Mouse (Mus musculus) granulocyte monocyte progenitor cell, adult 5-6 weeks (primary cell): ENCODE results near the gene Ttc25. TPM values are rescaled to one million over a fixed set of nuclear protein-coding genes. Genes with fewer than 3 reads are reported as not detected.

Source experiments
- ATAC-seq: replicated peaks from 2 replicates; pipeline ENCODE4 v1.8.0; 2016; ENCODE audit warnings: mild to moderate bottlenecking, moderate TSS enrichment, inconsistent platforms; ENCODE audit not compliant: poor library complexity, severe bottlenecking
- total RNA-seq, 2 experiments: library from RNA; stranded (forward) in 1 of 2; stranded (reverse) in 1 of 2; fragments of 200-712, 200-1000 nt in 1 of 2; fragments of >200 nt in 1 of 2; fragmentation: Nextera tagmentation in 1 of 2; gene quantifications; 2 replicates each; pipeline ENCODE4 v1.2.3; 2014 to 2017

The Ttc25 gene
- total RNA-seq (2014; fragmentation: Nextera tagmentation) (3.7 TPM in 1 of 2 replicates, not detected in the other), total RNA-seq (2017) (0.31 TPM in 1 of 2 replicates, not detected in the other)

DNA sequence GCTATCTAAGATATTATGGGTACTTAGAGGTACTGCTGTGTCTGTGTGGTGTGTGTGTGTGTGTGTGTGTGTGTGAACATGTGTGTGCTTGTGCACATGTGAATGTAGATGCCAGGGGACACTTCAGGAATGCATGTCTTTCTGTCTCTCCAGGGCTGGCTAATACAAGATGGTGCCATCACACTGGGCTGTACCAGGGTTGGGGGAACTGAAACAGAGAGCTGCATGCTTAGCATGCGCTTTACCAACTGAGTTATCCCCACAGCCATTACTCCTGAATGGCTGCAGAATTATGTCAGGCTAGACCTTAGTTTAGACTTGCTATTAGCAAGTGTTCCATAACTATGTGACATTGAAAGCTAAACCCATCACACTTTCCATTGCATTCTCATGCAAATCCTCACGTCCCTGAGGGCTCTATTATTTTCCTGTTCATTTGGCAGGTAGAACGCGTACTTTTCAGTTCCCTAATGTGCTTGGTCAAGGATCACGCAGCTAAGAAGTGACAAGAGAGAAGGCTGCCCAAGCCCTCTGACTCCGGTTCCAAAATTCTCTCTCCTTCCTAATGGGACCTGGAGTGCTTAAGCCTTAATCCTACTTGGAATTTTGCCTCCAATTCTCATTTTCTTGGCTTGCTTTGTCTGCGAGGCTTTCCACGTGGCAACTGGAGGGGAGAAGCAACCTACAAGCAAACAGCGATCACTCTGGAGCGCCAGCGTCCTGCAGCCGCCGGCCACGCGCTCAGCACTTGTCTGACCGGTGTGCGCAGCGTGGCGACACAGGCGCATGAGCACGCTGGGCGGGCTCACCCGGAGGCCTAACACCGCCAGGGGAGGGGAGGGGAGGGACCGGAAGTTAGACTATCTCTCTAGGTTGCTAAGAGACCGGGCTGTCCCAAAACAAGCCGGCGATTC, at the start of gene Ttc25:
Ttc25 (plus strand) TSS at position 776 of the 914 bp plus-strand sequence.
- peak; percentile 94 for ATAC-seq

DNA sequence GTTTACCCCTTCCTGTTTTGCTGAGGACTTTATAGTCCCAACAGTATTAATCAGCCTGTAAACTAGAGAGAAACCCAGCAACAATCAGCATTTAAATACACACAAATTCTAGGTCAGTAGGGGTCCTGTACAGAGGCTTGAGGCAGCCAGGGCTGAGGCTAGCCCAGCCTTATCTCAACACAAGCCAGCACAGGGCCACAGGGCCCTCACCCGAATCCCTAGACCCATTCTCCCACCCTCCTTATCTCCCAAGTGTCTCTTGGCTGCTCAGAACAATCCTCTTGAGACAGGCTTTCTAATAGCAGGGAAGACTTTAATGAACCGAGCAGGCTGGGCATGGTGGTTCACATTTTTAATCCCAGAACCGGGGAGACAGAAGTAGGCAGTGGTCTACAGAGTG, 45.2 kb upstream of the Ttc25 start:
- ATAC-seq, result no peak

DNA sequence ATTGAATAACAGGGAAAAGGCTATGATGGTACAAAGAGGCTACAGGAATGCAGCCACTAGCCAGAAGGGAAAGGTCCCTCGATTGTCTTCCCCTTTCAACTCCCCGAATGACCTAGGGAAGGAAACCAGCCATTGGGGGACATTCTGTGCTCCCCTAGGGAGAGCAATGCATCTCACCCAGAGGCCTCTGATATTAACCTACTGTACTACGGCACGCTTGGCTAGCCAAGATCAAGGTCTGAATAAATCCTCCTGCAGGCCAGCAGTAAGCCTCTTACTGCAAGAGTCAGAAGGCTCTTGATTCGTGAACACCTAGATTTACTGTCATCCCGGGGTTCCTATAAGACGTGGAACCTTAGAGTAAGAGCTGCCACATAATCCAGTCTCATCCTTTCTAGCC, 44.8 kb upstream of the Ttc25 start:
- no peak for ATAC-seq

DNA sequence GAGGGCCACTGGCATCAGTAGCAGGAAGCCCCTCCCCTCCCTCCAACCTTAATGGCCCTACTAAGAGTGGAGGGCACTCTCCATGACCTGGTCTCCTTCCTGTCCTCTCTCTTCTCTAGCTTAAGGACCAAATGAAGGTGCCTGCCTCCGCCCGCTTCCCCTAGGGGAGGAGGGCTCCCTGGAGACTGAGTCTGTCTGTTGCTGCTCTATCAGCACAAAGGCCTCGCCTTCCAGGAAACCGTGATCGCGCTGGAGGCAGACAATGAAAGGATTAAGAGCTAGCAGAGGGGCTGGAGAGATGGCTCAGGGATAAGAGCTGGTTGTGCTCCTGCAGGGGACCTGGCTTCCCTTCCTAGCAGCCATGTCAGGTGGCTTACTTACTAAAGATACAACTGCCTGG, 44.1 kb upstream of the Ttc25 start:
- ATAC-seq, result no peak

DNA sequence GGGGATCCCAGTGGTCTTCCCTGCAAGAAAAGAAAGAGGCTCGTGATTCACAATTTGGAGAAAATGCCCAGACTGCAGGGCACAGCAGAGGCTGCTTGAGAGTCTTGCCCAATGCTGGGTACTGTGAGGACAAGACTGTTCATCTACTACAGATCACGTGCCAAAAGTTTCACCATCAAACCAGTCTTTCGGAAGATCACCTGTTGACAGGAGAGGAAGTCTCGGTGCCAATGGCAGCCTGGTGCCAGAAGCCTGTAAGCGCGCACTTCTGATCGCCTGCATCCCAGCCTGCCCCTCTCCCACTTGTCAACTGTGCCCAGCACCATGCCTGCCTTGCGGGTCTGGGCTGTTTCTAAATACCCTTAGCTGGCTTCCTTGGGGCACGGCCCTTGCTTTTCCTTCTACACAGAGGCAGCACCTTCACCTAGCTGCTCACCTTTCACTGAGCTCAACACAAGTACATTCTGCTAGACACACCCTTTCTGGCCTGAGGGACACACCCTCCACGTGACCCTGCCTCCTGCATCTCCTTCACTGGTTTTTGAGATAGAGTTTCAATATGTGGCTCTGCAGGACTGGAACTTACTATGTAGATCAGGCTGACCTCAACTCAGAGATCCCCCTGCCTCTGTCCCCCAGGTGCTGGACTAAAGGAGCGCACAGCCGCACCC, 40.3 kb upstream of the Ttc25 start:
- ATAC-seq, result no peak

DNA sequence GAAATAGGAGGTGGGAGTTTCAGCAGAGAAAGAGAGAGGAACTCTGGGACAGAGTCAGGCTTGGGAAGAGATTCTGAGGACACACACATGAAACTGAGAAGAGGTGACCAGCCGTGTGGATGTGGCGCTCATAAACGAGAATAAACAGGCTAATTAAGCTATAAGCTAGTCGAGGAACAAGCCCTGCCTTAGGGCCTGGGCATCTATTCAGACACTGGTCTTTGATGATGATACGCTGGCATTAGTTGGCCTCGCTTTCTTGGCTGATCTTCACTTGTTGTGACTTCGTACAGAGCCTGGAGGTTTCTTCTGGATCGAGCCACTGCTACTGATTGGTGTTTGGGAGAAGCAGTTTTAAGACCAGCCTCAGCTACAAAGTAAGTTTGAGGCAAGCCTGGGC, 39.4 kb upstream of the Ttc25 start:
- ATAC-seq, result no peak

DNA sequence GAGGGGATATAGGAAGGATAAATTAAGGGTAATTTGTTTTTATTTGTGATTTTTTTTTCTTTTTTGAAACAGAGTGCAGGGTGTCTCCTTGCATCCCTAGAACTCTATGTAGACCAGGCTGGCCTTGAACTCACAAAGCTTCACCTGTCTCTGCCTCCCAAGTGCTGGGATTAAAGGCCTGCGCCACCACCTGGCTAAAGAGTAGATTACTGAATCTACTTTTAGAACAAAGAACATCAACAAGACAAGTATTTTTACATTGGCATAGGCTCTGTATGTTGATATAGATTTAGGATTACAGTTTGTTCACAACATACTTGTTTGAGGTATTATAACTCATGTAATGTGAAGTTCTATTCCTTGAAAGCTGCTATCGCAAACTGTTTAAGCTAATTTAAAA, 34.9 kb upstream of the Ttc25 start:
- ATAC-seq, result no peak

DNA sequence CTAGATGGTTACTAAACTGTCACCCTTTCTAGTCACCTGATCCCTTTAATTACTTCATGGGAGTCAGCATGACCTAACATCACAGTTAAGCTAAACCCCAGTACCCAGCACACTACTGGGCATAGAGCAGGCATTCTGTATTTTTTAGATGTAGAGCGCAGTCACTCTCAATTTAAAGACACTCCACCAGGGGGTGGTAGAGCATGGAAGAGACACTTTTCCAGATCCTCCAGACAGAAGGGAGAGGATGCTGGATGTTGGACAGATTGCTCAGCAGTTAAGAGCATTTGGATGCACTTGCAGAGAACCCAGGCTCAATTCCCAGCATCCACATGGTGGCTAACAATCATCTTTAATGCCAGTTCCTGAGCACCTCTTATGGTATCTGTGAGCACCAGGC, 33.0 kb upstream of the Ttc25 start:
- ATAC-seq, result peak; percentile 50

DNA sequence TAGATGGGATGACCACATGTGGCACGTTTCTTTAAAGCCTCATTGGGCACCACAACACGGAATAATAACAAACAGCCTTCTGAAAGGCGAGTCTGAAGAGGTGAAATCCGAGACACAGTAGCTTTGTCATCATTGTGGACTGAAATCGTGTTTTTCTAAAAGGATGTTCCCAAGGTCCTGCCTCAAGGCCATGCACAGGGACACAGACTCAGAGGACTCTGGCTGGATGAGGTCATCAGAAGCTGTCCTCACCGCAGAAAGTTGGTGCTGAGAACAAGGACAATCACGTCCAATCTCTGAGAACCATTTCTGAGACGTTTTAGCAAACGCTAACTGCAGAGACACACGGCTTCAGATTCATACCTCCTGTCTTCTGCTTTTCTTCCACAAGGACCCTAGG, 31.7 kb upstream of the Ttc25 start:
- ATAC-seq, result no peak

DNA sequence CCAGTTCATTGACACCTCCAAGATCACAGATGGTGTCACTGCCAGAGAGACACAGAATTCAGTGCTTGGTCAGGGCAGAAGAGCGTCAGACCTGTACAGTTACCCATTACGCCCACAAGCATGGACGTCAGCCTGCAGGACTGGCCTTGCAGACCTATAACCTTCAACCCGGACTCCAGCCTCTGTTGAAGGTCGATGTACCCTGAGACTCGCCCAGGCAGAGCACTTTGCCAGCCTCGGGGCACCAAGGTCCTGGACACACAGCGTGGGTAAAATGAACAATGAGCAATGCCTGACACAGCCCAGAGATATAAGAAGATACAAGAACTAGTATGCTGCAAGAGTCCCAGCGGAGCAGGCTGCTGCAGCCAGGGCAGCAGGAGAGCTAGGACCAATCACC, 30.3 kb upstream of the Ttc25 start:
- ATAC-seq, result no peak

DNA sequence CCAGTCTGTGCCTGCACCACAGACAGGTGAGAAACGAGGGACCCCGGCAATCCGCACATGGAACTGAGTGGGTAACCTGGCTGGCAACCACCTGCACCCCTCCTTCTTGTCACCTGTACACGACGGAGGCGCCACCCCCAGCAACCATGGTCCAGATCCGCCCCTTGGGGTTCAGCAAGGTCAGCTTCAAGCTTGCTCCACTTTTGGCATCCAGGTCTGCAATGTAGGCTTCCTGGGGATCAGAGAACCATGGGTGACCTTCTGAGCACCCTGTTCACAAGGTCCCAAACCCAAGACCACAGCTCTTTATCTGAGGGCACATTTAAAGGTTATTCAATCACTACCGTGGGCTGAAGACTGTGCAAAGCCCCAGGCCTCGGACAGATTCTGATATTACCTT, 29.6 kb upstream of the Ttc25 start:
- no peak for ATAC-seq

DNA sequence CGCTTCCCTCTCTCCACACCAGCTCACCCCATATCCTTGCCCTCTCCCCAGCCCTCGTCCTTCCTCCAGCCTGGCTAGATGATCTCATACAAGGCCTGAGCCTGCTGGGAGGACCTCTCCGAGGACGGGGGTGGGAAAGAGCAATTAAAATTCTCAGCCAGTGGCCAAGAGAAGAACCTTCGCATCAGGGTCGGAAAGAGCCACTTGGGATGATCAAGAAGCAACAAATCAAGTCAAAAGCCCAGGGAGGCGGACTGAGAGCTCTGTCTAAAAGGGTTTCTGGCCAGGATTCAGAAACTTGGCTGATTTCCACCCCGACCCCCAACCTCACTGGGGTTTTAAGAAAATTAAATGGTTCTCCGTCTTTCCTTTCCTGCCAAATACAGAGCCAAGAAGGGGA, 29.1 kb upstream of the Ttc25 start:
- no peak for ATAC-seq

DNA sequence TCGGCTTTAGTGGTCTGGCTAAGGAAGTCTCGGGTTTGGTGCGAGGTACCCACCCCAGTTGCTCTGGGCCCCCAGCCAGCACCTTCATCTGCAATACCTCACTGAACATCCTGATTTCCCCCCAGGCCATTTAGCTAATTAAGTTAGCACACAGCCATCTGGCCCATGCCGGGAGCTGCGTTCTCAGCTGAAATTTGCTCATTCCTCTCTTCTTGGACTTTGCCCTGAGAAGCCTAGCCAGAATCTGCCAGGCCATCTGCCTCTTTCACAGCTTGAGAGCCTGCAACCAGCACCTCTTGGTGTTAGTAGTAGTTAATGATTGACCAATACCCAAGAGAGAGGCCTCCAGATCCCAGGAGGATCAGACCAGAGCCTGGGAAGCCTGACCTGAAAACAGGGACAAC, 27.2 kb upstream of the Ttc25 start:
- no peak for ATAC-seq

DNA sequence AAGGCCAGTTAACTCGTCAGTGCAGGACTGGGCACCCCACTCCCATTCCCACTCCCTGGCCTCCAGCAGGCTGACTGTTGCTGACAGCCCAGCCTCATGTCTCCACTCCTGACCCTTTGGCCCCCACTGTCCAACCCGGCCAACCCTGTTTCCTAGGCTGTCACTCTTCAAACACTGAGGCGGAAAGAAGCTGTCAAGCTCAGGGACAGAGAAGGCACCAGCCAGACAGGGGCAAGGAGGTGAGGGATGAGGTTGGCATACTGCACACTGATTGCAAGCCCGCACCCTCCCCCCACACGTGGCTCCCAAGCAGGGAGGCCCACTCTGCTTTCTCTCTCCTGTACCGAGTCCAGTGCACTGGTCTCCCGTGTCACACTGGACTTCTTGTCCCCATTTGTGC, 26.2 kb upstream of the Ttc25 start:
- no peak for ATAC-seq

DNA sequence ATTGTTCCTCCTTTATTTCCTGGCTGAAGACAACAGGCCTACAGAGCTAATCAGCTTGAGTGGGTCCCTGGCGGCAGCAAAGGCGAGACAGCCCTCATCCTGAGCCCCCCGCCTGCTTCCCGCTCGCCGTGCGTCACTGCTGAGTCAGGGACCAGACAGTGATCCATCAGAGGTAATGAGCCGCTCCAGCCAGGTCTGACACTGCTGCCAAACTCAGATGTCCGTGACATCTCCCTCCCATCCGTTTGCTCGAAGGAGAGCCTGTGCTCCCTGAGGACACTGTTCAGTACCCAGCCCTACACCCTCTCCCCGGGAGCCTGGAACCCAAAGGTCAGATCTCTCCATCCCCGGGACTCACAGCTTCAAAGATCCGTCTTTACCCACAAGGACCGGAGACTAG, 24.6 kb upstream of the Ttc25 start:
- ATAC-seq, result no peak

DNA sequence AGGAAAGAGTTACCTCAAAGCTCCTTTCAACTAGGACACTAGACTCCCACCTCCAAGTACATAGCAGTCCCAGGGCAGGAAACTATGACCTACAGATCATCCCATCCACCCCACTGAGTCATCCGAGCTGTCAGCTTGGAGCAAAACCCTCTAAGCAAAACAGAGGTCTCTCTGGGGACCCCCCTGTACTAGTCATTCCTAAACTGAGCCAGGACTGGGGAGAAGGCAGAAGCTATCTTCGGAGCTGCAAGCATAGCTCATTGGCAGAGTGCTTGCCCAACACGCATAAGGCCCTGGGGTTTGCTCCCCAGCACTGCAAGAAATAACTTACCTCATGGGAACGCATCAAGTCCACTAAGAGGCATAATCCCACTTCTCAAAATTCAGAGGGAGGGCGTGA, 21.0 kb upstream of the Ttc25 start:
- no peak for ATAC-seq

DNA sequence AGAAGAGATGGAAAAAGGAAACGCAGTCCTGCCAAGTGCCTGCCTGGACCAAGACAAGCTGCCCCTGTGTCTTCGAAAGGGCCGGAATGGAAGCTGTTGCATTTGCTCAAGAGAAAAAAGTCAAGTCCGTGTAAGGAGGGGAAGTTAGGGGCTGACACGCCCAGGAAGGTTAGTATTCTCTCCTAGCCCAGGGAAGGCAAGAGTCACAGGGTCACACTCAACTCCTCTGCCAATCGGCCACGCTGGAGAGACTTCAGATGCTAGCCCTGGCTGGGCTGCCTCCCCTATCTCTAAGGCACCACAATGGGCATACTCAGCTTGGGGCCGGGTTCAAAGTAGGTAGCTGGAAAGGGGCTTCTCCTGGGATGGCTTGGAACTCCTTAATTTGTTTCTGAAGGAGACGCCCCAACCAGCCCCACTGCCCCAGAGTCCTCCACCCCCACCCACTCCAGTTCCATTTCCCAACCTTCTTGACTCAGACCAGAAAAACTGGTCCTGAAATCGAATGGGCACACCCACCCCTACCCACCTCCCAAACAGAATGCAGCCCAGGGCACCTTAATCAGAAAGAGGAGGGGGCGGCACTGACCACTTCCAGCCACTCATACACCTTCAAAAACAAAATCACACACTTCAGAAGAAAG, 20.3 kb upstream of the Ttc25 start:
- peak; percentile 21; the same call in 1 of the 2 replicates for ATAC-seq

DNA sequence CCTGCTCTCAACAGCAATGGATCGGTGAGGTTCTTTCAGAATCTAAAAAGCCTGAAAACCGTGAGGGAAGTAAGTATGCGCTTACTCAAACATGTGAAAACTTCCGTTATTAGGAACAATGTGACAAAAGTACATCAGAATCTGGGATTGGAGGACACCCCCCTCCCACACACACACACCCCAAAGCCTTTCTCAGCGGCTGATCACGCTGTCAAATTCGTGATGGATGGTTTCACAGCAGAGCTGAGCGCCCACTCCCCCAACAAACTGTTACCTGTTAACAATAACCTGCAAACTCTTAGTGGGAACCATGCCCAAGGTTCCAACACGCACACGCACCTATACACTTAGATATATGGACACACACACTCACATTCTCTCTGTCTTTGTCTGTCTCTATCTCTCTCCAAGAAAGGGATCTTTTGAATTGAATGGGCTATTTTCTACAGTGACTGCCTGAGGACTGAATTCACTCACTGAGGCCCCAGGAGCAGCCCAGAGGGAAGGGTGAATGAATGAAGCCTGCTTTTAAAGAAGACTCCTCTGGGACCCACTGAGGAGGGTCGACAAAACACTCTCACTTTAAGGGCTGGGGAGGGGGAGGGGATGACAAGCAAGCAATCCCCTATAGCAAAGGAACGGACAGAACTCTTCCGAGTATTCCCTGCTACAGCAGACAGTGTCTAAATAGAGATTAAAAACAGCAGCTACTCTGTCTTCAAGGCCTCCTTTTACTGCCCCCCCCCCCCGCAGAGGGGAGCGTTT, 19.2 kb upstream of the Ttc25 start:
- ATAC-seq, result no peak

DNA sequence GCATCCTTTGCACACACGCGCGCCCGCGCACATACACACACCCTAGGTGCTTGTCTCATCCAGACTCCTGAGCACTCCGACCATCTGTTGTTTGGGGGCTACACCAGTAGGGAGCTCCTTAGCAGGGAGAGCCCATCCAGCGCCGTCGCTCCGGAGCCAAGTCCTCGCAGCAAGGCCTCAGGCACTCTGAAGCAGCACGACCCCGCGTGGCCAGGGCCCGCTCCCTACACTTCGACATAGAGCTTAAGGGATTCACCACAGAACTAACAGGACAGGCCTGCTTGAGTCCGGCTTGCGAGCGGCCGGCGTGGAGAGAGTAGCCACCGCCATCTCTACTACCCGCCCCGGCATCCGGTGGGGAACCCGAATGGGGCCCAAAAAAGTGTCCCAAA, 18.3 kb upstream of the Ttc25 start:
- ATAC-seq, result peak; percentile 21
